In genomic region chr7:49477076-49477975, GRCm38 (mm10) we compare ENCODE assay signal across 11 mouse cellular contexts.
DNase-seq lines count a peak whose midpoint lies in the region; ATAC-seq lines count a peak whose summit lies in the region.
"Had no signal": no experiment of that assay in that cellular context is flagged by ENCODE, and none has a peak within 500 bp of the region (broad histone marks: within the 10 kb centered on the region; RNA-seq: fewer than 3 reads in every experiment).

No protein-coding gene starts in this region.

- no peaks in the 10 kb centered on the region for H3K27me3 ChIP-seq in lung, embryonic 15.5 days
- H3K27me3 ChIP-seq in liver, embryonic 16.5 days (ENCODE audit: control insufficient read depth, insufficient read depth, low read depth, low read length): no peaks in the 10 kb centered on the region

- H3K9me3 ChIP-seq in lung, embryonic 15.5 days: no peaks in the 10 kb centered on the region
- H3K9me3 ChIP-seq in liver, embryonic 16.5 days (replicated peaks; ENCODE audit: control insufficient read depth, low read length): no peaks in the 10 kb centered on the region

- 27% methylated on average over 9 of the region's 9 CpGs for WGBS in lung, embryonic 15.5 days
- WGBS in liver, embryonic 16.5 days (ENCODE audit: insufficient replicate concordance): 49% methylated on average over 9 of the region's 9 CpGs

- no peak overlapping the region for H3K4me2 ChIP-seq in lung, embryonic 15.5 days
- 0 out of 2 replicates have a peak overlapping the region, but pooled peaks have one; percentile 15 for H3K4me2 ChIP-seq in liver, embryonic 16.5 days (ENCODE audit: low read depth, low read length)

- peak overlapping the region; percentile 57 for H3K27ac ChIP-seq in lung, embryonic 15.5 days
- peak overlapping the region; percentile 78 for H3K27ac ChIP-seq in liver, embryonic 16.5 days (ENCODE audit: low read length)

- DNase-seq in lung, postnatal 14 days: no peak
- DNase-seq in kidney, adult 18-20 months: peak; percentile 72
- peak; percentile 49 for DNase-seq in kidney, postnatal 14 days
- DNase-seq in adrenal gland, adult (ENCODE audit: inconsistent age in 2 of 2, low spot score in 1 of 2): no peak
- DNase-seq in urinary bladder, adult 2 months (ENCODE audit: low spot score): no peak
- DNase-seq: cerebellum, adult 9-10 months; layer of hippocampus, postnatal 36 days had no signal

- peak; percentile 43; the same call in 1 of the 2 replicates for ATAC-seq in lung, embryonic 15.5 days (ENCODE audit: borderline replicate concordance, extremely low read depth, low FRiP score, low TSS enrichment)
- ATAC-seq in liver, embryonic 16.5 days (ENCODE audit: low read depth): peak; percentile 85
- ATAC-seq: forebrain, embryonic 16.5 days; hindbrain, embryonic 16.5 days had no signal

- peaks cover 55% of the 10 kb centered on the region for H3K4me1 ChIP-seq in lung, embryonic 15.5 days
- peaks cover 4% of the 10 kb centered on the region for H3K4me1 ChIP-seq in liver, embryonic 16.5 days (ENCODE audit: control insufficient read depth, low read depth, low read length)

- H3K9ac ChIP-seq in lung, embryonic 15.5 days: no peak overlapping the region
- H3K9ac ChIP-seq in liver, embryonic 16.5 days (ENCODE audit: low read depth, low read length): no peak overlapping the region

- no peak overlapping the region for H3K4me3 ChIP-seq in lung, embryonic 15.5 days
- H3K4me3 ChIP-seq in liver, embryonic 16.5 days (ENCODE audit: low read depth, low read length): no peak overlapping the region

- no peaks in the 10 kb centered on the region for H3K36me3 ChIP-seq in lung, embryonic 15.5 days
- no peaks in the 10 kb centered on the region for H3K36me3 ChIP-seq in liver, embryonic 16.5 days (ENCODE audit: control insufficient read depth, insufficient read depth)

Comparison
In these comparisons a context has a peak if more than half of its experiments do, and no peak if none do; other contexts are left out.
1. DNase-seq: peak in kidney, adult 18-20 months (single experiment) and kidney, postnatal 14 days (single experiment); none in lung, postnatal 14 days (single experiment), adrenal gland, adult (0 of 2) and urinary bladder, adult 2 months (single experiment).